Mouse (Mus musculus) left cerebral cortex, adult 11 months (tissue): ENCODE measurements around the gene Pdgfb.
A peak's percentile ranks its signal among the peaks of the same experiment; 100 is the strongest.

ENCODE experiments used
- DNase-seq: peaks from one replicate; pipeline ENCODE4 v3.0.0; 2022; ENCODE audit warnings: low spot score

Gene Pdgfb

GRCm38 (mm10) chr15:79956559-79956958, 58.2 kb downstream of the Pdgfb start:
- no peak for DNase-seq

GRCm38 (mm10) chr15:79953470-79953869, 61.3 kb downstream of the Pdgfb start:
- no peak for DNase-seq

GRCm38 (mm10) chr15:79952504-79953231, 62.1 kb downstream of the Pdgfb start:
- DNase-seq: no peak

- no peak for DNase-seq
Observed at GRCm38 (mm10) chr15:79951730-79952503, 62.9 kb downstream of the Pdgfb start.

- DNase-seq: no peak
Observed at GRCm38 (mm10) chr15:79951226-79951625, 63.6 kb downstream of the Pdgfb start.

- DNase-seq: no peak
Observed at GRCm38 (mm10) chr15:79950250-79951025, 64.3 kb downstream of the Pdgfb start.

GRCm38 (mm10) chr15:79947681-79948080, 67.1 kb downstream of the Pdgfb start:
- no peak for DNase-seq

- no peak for DNase-seq
Observed at GRCm38 (mm10) chr15:79946790-79947189, 68.0 kb downstream of the Pdgfb start.

- DNase-seq: peak; percentile 81
Observed at GRCm38 (mm10) chr15:79946022-79946421, 68.8 kb downstream of the Pdgfb start.
